Mouse (Mus musculus) CH12.LX (cell line): Measurements from ENCODE around the gene Spa17.

ENCODE experiments used
- CHD1 ChIP-seq: IDR thresholded peaks from 2 replicates; pipeline ENCODE4 v1.6.1; 2012; ENCODE audit warnings: low read depth, low read length, improper control_type of control experiment, inconsistent platforms
- CTCF ChIP-seq, 2 experiments: IDR thresholded peaks in 1 of 2; conservative IDR thresholded peaks in 1 of 2; 2 replicates each; pipeline ENCODE4 v1.5.1; 2011 to 2012; ENCODE audit warnings: low read depth in 2 of 2, low read length in 2 of 2, improper control_type of control experiment in 1 of 2, inconsistent platforms in 1 of 2, mild to moderate bottlenecking in 1 of 2, moderate library complexity in 1 of 2
- ELF1 ChIP-seq: IDR thresholded peaks from 2 replicates; pipeline ENCODE4 v1.6.1; 2014; ENCODE audit warnings: low read depth, mild to moderate bottlenecking, inconsistent platforms, low read length, improper control_type of control experiment
- POLR2A ChIP-seq: IDR thresholded peaks from 2 replicates; pipeline ENCODE4 v1.6.1; 2011; ENCODE audit warnings: low read depth, mild to moderate bottlenecking, improper control_type of control experiment, low read length
- TBP ChIP-seq: conservative IDR thresholded peaks from 2 replicates; pipeline ENCODE4 v1.6.1; 2011; ENCODE audit warnings: low read depth, low read length, improper control_type of control experiment
- USF2 ChIP-seq: conservative IDR thresholded peaks from 2 replicates; pipeline ENCODE4 v1.6.1; 2011; ENCODE audit warnings: low read depth, low read length, improper control_type of control experiment
- ZC3H11A ChIP-seq: IDR thresholded peaks from 2 replicates; pipeline ENCODE4 v1.6.1; 2012; ENCODE audit warnings: low read depth, mild to moderate bottlenecking, inconsistent platforms, low read length, improper control_type of control experiment

DNA sequence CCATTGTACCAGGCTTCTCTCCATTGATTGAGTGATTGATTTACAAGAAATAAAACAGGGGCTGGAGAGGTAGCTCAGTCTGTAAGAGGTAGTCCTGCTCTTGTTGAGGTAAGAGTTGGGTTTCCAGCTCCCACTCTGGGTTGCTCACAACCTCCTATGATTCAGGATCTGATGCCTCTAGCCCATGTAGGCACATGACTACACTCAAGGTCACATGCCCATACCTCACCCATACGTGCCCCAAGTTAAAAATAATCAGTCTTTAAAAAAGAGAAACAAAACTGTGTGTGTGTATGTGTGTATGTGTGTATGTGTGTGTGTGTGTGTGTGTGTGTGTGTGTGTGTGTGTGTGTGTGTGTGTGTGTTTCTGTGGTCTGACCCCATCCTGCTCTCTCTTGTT lies 18.0 kb downstream of the Spa17 start:
- TF ChIP-seq TBP (no peak), ELF1 (no peak), POLR2A (no peak), ZC3H11A (no peak), USF2 (no peak), CHD1 (no peak), CTCF (conservative IDR thresholded peaks at IDR 0.05 in 1 of 2, IDR thresholded peaks at IDR 0.05 in 1 of 2; ENCODE audit: low read depth in 2 of 2, low read length in 2 of 2) (no peak)
